Mouse (Mus musculus) layer of hippocampus, postnatal 36 days (tissue): ENCODE data around the gene Zfp746. TPM values are rescaled to one million over a fixed set of nuclear protein-coding genes. Genes with fewer than 3 reads are reported as not detected.

ENCODE experiments used
- DNase-seq, 2 experiments: peaks; one replicate each; pipeline ENCODE4 v3.0.0; 2022
- microRNA-seq, 2 experiments: library from miRNA; unstranded; fragments of <30 nt; microRNA quantifications; one replicate each; pipeline ENCODE4 v1.2.0; 2021
- total RNA-seq, 2 experiments: library from RNA; stranded (reverse); gene quantifications; 2 replicates each; pipeline ENCODE4 v1.2.3; 2021

Zfp746 gene
- total RNA-seq, 2 experiments from 2014 or later = 29.4 to 33.1 TPM

- DNase-seq = no peak
Measured at GRCm38 (mm10) chr6:48032661-48033060, 53.7 kb downstream of the Zfp746 start.

- no peak for DNase-seq
Measured at GRCm38 (mm10) chr6:48025905-48026660, 60.3 kb downstream of the Zfp746 start.

GRCm38 (mm10) chr6:48024994-48025345 is 61.4 kb downstream of the Zfp746 start:
- DNase-seq = no peak

DNA sequence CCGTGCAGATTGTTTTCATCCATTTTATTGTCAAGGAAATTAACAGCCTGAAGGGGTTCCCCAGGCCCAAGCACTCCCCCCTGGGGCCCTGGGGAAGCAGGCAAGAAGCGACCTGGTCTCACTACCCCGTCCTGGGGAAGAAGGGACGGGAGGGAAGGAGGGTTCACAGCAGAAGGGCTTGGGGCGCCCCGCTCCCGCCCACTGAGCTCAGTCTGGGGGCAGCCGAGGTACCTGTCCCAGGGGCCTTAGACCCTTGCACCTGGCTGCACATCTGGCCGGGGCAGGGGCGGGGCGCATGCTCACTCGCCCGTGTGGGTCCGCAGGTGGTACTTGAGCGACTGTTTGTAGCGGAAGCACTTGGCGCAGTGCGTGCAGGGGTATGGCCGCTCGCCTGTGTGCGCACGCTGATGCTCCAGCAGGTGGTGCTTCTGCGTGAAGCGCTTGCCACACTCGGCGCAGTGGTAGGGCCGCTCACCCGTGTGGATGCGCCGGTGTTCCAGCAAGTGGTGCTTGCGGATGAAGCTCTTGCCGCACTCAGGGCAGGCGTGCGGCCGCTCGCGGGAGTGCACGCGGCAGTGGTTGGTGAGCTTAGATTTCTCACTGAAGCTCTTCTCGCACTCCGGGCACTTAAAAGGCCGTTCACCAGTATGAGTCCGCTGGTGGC is 61.9 kb downstream of the Zfp746 start:
- peak in 1 of 2 experiments; percentile 24 for DNase-seq

GRCm38 (mm10) chr6:48022672-48023071 is 63.7 kb downstream of the Zfp746 start:
- DNase-seq = no peak

- DNase-seq = no peak
Measured at GRCm38 (mm10) chr6:48021678-48022077, 64.7 kb downstream of the Zfp746 start.

- DNase-seq = peak in 1 of 2 experiments; percentile 23
Measured at GRCm38 (mm10) chr6:48020006-48020405, 66.4 kb downstream of the Zfp746 start.

DNA sequence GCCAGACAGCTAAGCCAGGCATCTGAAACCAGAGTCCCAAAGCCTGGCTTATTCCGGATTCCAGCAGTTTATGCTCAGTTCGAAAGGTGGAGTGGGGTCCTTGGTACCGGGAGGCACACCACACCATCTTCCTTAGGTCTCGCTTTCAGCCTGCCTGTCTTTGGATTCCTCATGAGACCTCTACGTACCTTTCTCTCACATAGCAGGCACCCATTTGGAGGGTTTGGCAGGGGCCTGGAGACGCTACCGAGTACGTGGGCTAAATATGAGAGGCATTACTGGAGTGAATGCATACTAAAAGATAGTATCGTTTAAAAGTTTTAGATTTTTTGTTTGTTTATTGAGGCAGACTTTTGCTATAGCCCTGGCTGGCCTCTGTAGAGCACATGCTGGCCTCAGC is 69.6 kb downstream of the Zfp746 start:
- DNase-seq = no peak

DNA sequence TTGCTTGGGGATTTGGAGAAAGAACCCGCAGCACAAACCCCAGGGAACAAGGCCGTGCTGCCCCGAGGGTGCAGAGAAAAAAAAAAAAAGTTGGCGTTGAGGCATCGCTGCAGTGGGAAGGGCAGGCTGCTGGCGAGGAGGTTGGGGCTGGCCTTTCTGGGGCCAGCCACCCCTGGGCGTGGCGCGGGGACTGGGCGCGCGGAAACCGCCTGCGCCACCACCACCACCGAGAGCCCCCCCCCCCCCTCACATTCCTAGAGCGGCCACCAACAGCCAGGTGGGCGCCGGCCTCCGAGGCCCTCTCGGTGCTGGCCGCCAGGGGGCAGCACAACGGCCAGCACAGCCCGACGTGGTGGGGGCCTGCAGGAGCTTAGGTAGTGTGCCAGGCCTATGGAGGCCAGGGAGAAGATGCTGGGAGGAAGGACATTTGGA is 70.3 kb downstream of the Zfp746 start:
- peak in 1 of 2 experiments; percentile 25 for DNase-seq

Small RNA genes lying within 50 kb of the gene (microRNA-seq; reads per million reads assigned to microRNA genes)
- gene Gm24563 = 0 reads per million in 2 experiments

Other genes starting within 250 kb of the Zfp746 start
- gene Zfp282, start 209.4 kb downstream of the Zfp746 start, total RNA-seq = 10 to 100 TPM; 13.1 to 15.8 TPM
- 10 to 100 TPM; 18.0 to 22.3 TPM for gene Zfp212, start 166.1 kb downstream of the Zfp746 start, total RNA-seq
- gene Zfp956, start 133.2 kb downstream of the Zfp746 start, total RNA-seq = 10 to 100 TPM; 20.2 to 21.9 TPM
- 10 to 100 TPM; 33.0 to 35.1 TPM for gene Zfp777, start 37.7 kb downstream of the Zfp746 start, total RNA-seq